Mouse (Mus musculus) ES-E14 (cell line): ENCODE measurements at regions not wholly inside any gene's neighbourhood (a gene's known extent, or its start where the extent isn't known, plus 50 kb on each side); places are given as distances from the start of the nearest gene placed in this dataset.

Experiments used
- HCFC1 ChIP-seq: IDR thresholded peaks from 2 replicates; pipeline ENCODE4 v1.6.1; 2012; ENCODE audit warnings: low read length, inconsistent platforms, borderline replicate concordance; ENCODE audit not compliant: insufficient read depth
- MAFK ChIP-seq: IDR thresholded peaks from 2 replicates; pipeline ENCODE4 v1.6.1; 2014; ENCODE audit warnings: mild to moderate bottlenecking, low read depth, low read length, inconsistent platforms; ENCODE audit not compliant: insufficient read depth

DNA sequence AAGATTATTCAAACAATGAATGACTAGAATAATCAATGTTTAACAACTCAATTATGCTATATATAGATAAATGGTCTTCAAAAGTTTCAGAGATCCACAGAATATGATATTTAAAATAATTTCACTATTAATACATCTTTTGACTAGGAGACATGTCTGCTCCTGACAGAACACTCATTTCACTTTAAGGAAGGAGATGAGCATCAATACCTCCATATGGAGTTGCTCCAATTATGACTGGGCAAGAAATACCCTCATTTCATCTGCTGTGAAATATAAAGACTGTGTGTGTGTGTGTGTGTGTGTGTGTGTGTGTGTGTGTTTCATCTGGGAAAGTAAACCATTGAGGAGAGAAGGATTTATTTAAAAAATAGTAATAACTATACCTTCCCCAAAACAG, 156.2 kb upstream of the Wdr3 start:
- TF ChIP-seq MAFK (no peak), HCFC1 (no peak)
